Mouse (Mus musculus): ENCODE results near the gene Tcf20. TPM values are rescaled to one million over a fixed set of nuclear protein-coding genes. Genes with fewer than 3 reads are reported as not detected.
A peak's percentile ranks its signal among the peaks of the same experiment; 100 is the strongest.

Gene Tcf20
- polyA plus RNA-seq, 1 experiment: 20.0 TPM

DNA sequence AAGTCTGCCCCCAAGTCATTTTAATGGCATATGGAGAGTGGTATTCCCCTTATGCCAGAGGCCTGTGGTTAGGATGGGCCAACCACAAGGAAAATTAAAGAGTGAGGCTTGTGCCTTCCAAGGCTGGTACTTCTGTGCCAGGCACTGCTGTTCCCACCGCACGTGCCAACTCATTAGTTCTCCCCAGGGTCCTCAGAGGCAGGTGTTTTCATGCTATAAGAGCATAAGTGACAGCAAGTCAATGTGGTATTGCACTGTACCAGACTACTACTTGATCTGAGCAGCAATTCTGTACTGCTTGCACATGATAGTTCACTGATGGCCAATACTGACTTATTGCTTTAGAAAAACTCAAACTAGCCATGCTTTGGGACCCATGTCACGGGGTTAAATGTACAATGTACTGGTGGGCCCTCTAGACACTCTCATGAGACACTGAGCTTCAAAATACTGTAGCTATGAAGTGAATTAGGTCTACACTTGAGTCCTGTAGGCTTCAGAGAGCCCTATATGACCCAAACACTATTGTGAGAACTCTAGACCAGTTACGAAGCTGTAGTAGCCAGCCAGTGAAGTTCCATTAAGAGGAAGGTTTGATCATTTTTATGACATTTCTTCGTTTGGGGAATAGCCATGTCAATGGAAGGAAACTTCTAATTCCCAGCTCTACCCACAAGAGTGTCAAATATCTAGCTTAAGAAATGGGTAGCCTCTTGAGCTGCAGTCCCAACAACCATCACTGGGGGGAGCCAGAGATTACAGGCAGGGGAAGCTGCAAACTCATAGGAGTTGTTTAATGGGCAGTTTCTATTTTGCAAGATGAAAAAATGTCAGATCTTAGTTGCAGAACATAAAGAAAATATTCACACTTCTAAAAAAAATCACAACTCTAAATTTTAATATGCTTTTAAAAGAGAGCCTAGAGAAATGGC, 182.7 kb downstream of the Tcf20 start:
- no peak overlapping the region for H3K27ac ChIP-seq (ENCODE audit: insufficient read depth, low read depth, low read length)
- H3K4me1 ChIP-seq (ENCODE audit: control insufficient read depth, insufficient read depth, insufficient read length, low read length): peaks cover 13% of the 10 kb centered on the region
- peaks cover 3% of the 10 kb centered on the region; the same call in 1 of the 2 replicates for H3K36me3 ChIP-seq (ENCODE audit: control insufficient read depth, insufficient read depth, low read length)
- WGBS: 78% methylated on average over 5 of the region's 5 CpGs
- TF ChIP-seq CTCF (IDR thresholded peaks at IDR 0.05; ENCODE audit: extremely low read depth, insufficient read length, insufficient replicate concordance, low read depth, low read length) (peak; percentile 68; the same call in 1 of the 2 replicates), POLR2A (IDR thresholded peaks at IDR 0.05; ENCODE audit: low read depth, low read length) (no peak)
- no peak overlapping the region for H3K4me3 ChIP-seq (ENCODE audit: low read depth, low read length)
- no peaks in the 10 kb centered on the region for H3K27me3 ChIP-seq (ENCODE audit: control insufficient read depth, insufficient read depth, low read length)

GRCm38 (mm10) chr15:82795936-82796440, 191.7 kb downstream of the Tcf20 start:
- 32% methylated on average over 3 of the region's 3 CpGs for WGBS
- H3K27ac ChIP-seq (ENCODE audit: insufficient read depth, low read depth, low read length): peak overlapping the region; percentile 87
- peaks cover 23% of the 10 kb centered on the region for H3K4me1 ChIP-seq (ENCODE audit: control insufficient read depth, insufficient read depth, insufficient read length, low read length)
- no peak overlapping the region for H3K4me3 ChIP-seq (ENCODE audit: low read depth, low read length)
- 0 out of 2 replicates have a peak, but pooled peaks cover 1% of the 10 kb centered on the region for H3K36me3 ChIP-seq (ENCODE audit: control insufficient read depth, insufficient read depth, low read length)
- TF ChIP-seq CTCF (IDR thresholded peaks at IDR 0.05; ENCODE audit: extremely low read depth, insufficient read length, insufficient replicate concordance, low read depth, low read length): no peak
- H3K27me3 ChIP-seq (ENCODE audit: control insufficient read depth, insufficient read depth, low read length): no peaks in the 10 kb centered on the region

DNA sequence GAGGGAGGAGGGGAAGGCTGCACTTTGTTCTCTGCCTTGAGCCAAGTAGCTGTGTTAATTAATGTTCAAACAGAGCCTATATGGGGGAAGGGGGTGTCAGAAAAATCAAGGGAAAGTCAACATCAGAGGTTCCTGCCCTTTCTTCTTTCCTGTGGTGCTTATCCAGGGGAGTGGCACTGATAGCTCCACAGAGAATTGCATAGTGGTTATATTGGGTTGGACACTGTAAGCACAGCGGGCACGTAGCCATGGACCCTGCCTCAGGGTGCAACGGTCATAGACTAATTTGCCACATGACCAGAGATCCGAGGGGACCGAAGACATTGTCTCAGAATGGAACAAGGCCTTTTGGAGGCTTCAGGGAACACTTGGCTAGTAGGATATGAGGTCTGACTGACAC, 193.4 kb downstream of the Tcf20 start, which contains the start of gene Cyp2d26:
TSS of gene Cyp2d26 (minus strand) at position 18 of the 400 bp plus-strand sequence.
- peak within 1 kb of the TSS; percentile 65 for H3K4me3 ChIP-seq (ENCODE audit: low read depth, low read length)
- H3K27me3 ChIP-seq (ENCODE audit: control insufficient read depth, insufficient read depth, low read length): no peaks in the 10 kb centered on the region
- H3K27ac ChIP-seq (ENCODE audit: insufficient read depth, low read depth, low read length): peak within 1 kb of the TSS; percentile 94
- H3K36me3 ChIP-seq (ENCODE audit: control insufficient read depth, insufficient read depth, low read length): peaks cover 10% of the 10 kb centered on the region
- 47% methylated on average over 5 of the region's 5 CpGs for WGBS
- H3K4me1 ChIP-seq (ENCODE audit: control insufficient read depth, insufficient read depth, insufficient read length, low read length): peaks cover 23% of the 10 kb centered on the region
- TF ChIP-seq POLR2A (IDR thresholded peaks at IDR 0.05; ENCODE audit: low read depth, low read length) (no peak), CTCF (IDR thresholded peaks at IDR 0.05; ENCODE audit: extremely low read depth, insufficient read length, insufficient replicate concordance, low read depth, low read length) (no peak)

DNA sequence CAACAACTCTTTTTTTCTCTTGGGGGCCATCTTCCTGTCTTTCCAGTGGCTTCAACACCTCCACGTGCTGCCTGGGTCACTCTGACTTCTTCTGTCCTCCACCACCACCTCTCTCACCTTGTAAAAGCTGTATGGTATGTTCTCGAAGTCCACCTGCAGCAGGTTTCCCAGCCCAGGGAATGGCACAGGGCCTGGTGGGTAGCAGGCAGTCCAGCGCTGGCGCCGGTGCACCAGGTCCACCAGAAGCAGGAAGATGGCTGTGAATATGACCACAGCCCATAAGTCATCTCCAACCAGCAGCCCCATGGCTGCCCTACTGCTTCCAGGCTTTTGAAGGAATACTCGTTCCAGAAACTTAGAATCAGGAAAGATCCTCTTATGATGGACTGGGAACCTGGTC, 193.8 kb downstream of the Tcf20 start:
- TF ChIP-seq CTCF (IDR thresholded peaks at IDR 0.05; ENCODE audit: extremely low read depth, insufficient read length, insufficient replicate concordance, low read depth, low read length): no peak
- TF ChIP-seq POLR2A (IDR thresholded peaks at IDR 0.05; ENCODE audit: low read depth, low read length): no peak
- H3K36me3 ChIP-seq (ENCODE audit: control insufficient read depth, insufficient read depth, low read length): peaks cover 10% of the 10 kb centered on the region
- peak overlapping the region; percentile 93 for H3K27ac ChIP-seq (ENCODE audit: insufficient read depth, low read depth, low read length)
- WGBS: 24% methylated on average over 6 of the region's 6 CpGs
- H3K27me3 ChIP-seq (ENCODE audit: control insufficient read depth, insufficient read depth, low read length): no peaks in the 10 kb centered on the region
- H3K4me3 ChIP-seq (ENCODE audit: low read depth, low read length): peak overlapping the region; percentile 65
- H3K4me1 ChIP-seq (ENCODE audit: control insufficient read depth, insufficient read depth, insufficient read length, low read length): peaks cover 23% of the 10 kb centered on the region

DNA sequence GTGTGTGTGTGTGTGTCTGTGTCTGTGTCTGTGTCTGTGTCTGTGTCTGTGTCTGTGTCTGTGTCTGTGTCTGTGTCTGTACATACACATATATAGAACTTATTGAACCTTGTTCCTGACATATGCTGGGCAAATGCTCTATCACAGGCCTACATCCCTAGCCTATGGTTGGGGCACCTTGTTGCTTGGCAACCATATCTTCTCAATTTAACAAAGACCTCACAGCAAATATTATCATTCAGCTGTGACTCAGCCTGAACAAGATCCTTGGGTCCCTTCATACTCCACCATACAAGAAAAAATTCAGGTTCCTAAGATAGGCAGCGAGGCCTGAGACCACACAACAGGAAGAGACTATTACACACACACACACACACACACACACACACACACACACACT, 194.2 kb downstream of the Tcf20 start:
- peaks cover 23% of the 10 kb centered on the region for H3K4me1 ChIP-seq (ENCODE audit: control insufficient read depth, insufficient read depth, insufficient read length, low read length)
- TF ChIP-seq POLR2A (IDR thresholded peaks at IDR 0.05; ENCODE audit: low read depth, low read length) (no peak), CTCF (IDR thresholded peaks at IDR 0.05; ENCODE audit: extremely low read depth, insufficient read length, insufficient replicate concordance, low read depth, low read length) (no peak)
- H3K27me3 ChIP-seq (ENCODE audit: control insufficient read depth, insufficient read depth, low read length): no peaks in the 10 kb centered on the region
- peak overlapping the region; percentile 65 for H3K4me3 ChIP-seq (ENCODE audit: low read depth, low read length)
- H3K36me3 ChIP-seq (ENCODE audit: control insufficient read depth, insufficient read depth, low read length): peaks cover 10% of the 10 kb centered on the region
- peak overlapping the region; percentile 93 for H3K27ac ChIP-seq (ENCODE audit: insufficient read depth, low read depth, low read length)
- WGBS: 19% methylated on average over 1 of the region's 1 CpGs

DNA sequence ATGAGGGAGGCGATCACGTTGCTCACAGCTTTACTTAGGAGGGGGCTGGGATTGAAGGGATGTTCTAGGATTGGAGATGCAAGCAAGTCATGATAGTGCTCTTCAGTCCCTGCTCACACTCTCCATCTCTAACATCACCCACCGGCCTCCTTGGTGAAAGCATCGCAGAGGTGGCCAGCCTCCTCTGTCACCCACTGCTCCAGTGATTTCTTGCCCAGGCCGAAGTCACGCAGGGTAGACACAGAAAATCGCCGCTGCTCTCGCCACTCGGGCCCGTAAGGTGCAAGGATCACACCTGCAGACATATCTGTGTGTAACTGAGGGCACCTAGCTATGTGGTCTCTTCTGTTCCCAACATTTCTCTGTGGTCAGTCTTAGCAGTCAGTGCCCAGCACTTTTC, 195.1 kb downstream of the Tcf20 start:
- Histone ChIP-seq H3K27ac (ENCODE audit: insufficient read depth, low read depth, low read length) (no peak overlapping the region), H3K4me1 (ENCODE audit: control insufficient read depth, insufficient read depth, insufficient read length, low read length) (peaks cover 23% of the 10 kb centered on the region), H3K27me3 (ENCODE audit: control insufficient read depth, insufficient read depth, low read length) (no peaks in the 10 kb centered on the region), H3K36me3 (ENCODE audit: control insufficient read depth, insufficient read depth, low read length) (peaks cover 10% of the 10 kb centered on the region), H3K4me3 (ENCODE audit: low read depth, low read length) (peak overlapping the region; percentile 52; the same call in 1 of the 2 replicates)
- TF ChIP-seq POLR2A (IDR thresholded peaks at IDR 0.05; ENCODE audit: low read depth, low read length): no peak
- TF ChIP-seq CTCF (IDR thresholded peaks at IDR 0.05; ENCODE audit: extremely low read depth, insufficient read length, insufficient replicate concordance, low read depth, low read length): no peak
- 95% methylated on average over 11 of the region's 11 CpGs for WGBS

DNA sequence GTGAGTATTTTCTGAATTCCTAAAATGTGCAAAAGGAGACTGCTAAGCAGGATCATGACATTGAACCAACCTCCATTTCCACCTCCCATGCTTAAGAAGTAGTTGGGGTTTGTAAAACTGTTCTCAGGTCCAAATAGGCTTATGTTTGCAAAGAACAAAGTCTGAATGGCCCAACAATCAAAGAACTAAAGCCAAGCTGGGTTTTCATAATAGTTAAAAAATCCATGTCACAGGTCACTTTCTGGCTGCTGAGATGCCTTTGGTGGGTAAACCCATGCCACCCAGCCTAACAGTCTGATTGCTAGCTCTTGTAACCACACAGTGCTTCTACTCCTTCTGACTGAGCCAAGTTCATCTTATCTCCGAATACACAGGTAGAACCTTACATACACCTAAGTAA, 203.1 kb downstream of the Tcf20 start:
- Histone ChIP-seq H3K4me3 (ENCODE audit: low read depth, low read length) (no peak overlapping the region), H3K4me1 (ENCODE audit: control insufficient read depth, insufficient read depth, insufficient read length, low read length) (no peaks in the 10 kb centered on the region), H3K27me3 (ENCODE audit: control insufficient read depth, insufficient read depth, low read length) (no peaks in the 10 kb centered on the region), H3K27ac (ENCODE audit: insufficient read depth, low read depth, low read length) (no peak overlapping the region), H3K36me3 (ENCODE audit: control insufficient read depth, insufficient read depth, low read length) (no peaks in the 10 kb centered on the region)
- no peak for TF ChIP-seq POLR2A (IDR thresholded peaks at IDR 0.05; ENCODE audit: low read depth, low read length)
- TF ChIP-seq CTCF (IDR thresholded peaks at IDR 0.05; ENCODE audit: extremely low read depth, insufficient read length, insufficient replicate concordance, low read depth, low read length): no peak
- 80% methylated on average over 1 of the region's 1 CpGs for WGBS

All from small intestine, adult 2 months (tissue).